Mouse (Mus musculus): Measurements from ENCODE around the gene Pdcd1.
"Not testable (repeated sequence)": the region's sequence is repeated elsewhere in the genome, so short reads cannot be mapped to it uniquely, and the experiment has no call there.

Pdcd1 gene

DNA sequence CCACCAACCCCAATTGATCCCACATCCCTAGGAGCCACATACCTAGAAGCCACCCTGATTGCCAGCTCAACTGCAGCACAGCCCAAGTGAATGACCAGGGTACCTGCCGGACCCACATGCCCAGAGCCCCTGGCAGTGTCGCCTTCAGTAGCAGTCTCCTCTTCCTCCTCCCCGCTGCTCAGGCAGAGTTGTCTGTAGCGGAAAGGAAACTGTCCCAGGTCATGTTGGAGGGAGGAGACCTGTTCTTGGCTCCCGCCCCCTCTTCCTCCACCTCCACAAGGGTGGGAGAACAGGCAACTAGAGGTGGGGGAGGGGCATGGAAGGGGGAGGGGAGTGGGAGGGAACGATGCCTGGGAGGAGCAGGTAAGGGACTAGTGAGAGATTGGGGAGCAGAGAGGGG, at the start of gene Pdcd1:
Pdcd1 (minus strand) TSS at position 181 of the 400 bp plus-strand sequence.
- DNase-seq: no peak

DNA sequence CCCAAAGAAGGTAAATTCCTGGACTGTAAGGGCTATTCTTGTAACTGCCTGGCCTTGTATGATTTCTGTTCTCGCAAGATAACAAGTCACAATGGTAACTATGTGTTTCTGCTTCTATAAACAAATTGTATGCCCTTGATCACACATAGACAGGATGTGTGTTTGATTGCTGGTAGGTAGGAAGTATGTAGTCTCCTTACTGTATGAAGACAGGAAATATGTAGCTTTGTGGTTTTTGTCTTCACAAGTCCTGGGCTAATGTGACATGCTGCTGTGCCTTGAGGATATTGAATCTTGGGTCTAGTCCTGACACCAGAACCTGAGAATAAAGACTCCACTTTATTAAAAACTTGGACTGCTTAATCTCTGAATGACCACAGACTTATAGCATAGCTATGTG, 39.4 kb upstream of the Pdcd1 start:
- DNase-seq: no peak

- DNase-seq: no peak
Observed at GRCm38 (mm10) chr1:94086311-94086898, 34.1 kb upstream of the Pdcd1 start.

DNA sequence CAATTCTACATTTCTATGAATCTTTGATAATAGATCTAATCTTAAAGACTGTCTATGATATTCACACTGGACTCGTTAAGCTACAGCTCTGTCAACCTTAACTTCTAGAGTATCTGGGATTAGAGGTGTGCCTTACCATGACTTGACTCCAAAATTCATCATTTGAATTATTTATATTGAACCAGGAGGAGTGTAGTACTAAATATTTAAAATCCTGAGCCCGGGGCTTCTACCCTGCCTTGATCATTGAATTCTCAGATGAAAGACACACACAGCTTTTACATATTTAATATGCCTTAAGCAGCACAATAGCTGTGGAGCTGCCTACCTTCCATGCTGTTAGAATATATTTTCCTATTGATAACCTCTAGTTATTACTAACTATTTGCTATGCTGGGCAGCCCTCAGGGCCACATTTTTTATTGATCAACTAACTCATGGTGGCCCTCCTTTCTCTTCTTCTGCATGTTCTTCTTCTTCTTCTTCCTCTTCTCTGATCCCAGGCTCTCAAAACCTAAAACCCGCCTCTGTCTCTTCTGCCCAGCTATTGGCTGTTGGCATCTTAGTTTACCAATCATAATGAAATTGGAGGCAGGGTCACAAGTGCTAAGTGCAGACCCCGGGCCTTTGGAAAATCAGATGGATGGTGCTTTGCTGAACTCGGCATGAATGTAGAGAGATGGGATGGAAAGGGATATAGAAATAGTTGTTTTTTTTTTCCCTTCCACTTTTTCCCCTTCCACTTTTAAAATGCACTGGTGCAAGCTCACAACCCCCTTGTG, 33.2 kb upstream of the Pdcd1 start:
- no peak for DNase-seq

DNA sequence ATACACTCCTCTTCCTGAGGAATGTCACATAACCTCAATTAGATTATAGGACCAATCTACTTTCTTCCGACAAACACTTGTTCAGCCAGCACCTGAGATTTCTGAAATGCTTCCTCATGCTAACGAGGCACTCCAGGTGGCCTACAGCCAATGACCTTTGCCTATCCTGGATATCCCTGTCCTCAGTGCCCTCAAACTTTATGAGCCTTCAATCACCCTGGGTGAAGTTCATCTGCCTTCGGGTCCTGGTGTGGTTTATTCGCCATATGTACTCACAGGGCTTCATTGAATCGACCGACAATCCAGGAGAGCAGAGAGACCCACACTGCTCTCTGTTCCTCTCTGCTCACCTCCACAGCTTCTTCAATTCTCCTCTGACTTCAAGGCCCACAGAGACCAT, 29.4 kb upstream of the Pdcd1 start:
- no peak for DNase-seq

DNA sequence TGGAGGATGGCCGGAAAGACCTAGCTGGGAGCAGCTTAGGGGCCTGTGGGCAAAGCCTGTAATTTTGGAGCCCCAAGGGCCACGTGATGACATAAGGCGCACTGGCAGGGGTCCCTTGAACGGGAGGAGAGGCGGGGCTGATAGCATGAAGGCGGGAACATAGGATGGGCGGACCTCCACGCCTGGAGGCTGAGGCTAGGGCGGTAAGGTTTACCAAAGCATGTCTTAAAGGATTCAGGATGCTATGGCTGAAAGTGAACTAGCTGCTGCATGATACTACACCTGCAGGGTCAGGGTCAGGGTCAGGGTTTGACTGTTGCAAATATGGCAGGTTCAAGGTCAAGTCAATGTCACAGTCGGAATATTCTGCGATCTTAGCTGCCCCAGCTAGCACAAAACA, 28.8 kb upstream of the Pdcd1 start:
- DNase-seq: no peak

DNA sequence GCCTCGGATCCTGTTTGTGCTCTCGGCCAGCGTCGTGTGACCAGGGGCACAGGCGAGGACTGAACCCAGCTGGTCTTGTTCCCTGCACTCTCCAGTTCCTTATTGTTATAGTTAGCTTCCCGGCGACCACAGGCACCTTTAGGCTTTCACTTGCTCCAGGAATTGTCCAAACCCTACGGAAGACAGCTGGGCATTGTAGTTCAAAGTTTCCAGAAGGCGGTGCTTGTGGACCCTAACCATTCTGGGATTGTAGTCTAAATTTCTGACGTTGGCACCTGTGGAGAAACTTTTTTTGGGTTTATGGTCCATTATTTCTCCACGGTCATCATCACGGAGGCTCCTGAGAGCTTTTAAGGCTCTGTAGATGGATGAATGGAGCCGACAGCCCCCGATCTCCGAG, 28.4 kb upstream of the Pdcd1 start:
- no peak for DNase-seq

DNA sequence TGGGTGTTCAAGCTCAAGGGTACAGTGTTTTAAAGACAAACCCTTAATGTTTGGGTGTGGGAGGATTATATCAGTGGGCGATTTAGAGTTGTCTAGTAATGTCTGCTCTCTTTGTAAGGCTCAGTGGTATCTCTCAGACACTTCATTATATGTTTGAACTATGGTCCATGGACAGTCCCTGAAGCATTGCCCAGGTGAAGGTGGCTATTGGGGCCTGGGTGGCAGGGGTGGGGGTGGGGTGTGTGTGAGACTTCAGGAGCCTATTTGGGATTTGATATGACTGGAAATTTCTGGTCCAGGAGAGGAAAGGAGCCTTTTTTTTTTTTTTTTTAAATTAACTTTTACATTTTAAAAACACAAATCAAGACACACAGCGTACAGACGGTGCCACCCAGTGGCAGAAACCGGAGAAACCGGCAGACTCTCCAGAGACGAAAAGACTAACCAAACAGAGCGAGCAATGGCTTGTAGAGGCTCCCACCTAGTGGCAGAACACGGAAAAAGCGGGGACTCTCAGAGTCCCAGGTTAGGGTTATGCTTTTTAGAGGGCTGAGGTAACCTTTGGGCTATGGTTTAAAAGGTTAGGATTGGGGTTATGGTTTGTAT, 26.6 kb upstream of the Pdcd1 start:
- DNase-seq: peak; percentile 85

DNA sequence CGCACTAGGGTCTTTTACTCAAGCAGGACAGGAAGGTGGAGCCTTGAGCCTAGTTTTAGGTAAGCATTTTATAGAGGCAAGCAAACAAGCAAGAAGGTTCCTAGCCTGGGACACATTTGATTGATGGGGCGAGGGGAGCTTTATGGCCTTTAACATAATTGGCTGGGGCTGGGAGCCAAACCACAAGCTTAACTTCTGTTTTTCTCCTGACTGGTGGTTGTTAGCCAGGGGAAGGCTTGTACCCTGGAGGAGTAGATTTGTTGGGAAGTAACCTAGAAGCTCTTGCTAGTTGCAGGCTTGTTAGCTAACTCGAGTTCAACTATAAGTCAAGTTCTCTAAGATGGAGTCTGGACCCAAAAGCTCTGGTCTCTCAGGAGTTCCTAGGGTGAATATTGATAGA, 26.0 kb upstream of the Pdcd1 start:
- DNase-seq: no peak

DNA sequence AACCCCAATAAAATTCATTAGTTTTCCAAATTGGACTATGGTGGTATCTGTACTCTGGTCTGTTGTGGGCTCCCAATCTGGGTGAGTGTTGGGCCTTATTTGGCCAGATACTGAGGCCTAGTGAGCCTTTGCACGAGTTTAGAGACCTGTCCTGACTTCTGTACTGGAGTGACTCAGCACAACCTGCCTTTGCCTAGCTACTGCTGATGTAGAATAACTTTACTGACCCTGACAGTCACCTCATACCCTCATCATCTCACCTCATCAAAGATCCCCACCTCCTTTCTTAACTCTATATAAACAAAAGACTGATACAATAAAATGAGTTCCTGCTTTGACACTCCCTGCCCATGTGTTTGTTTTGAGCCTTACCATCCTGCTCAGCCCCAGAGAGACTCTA, 24.3 kb upstream of the Pdcd1 start:
- DNase-seq: no peak

DNA sequence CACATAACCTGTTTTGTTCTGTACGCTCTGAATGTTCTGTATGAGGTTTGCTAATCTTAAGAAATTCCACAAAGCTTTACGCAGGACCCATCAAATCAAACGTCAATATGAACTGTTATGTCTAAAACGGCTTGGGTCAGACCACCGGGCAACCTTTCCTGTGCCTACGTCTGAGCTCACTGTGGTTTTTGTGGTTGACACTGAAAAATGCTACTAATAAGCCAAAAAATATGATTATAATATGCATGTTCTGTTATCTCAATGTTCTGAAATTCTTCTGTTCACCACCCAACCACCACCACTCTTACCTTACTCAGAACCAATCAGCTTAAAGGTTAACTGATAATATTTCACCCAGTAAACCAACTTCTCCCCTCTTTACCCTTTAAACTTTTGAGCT, 22.4 kb upstream of the Pdcd1 start:
- DNase-seq: no peak

GRCm38 (mm10) chr1:94058281-94058680, 5.9 kb upstream of the Pdcd1 start:
- not testable (repeated sequence) for DNase-seq

DNA sequence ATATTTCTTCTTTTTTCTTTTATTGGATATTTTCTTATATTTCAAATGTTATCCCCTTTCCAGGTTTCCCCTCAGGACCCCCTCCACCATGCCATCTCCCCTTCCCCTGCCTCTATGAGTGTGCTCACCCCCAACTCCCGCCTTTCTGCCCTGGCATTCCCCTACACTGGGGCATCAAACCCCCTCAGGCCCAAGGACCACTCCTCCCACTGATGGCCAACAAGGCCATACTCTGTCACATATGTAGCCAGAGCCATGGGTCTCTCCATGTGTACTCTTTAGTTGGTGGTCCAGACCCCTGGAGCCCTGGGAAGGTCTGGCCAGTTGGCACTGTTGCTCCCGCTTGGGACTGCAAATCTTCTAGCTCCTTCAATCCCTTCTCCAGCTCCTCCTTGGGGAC, 5.0 kb upstream of the Pdcd1 start:
- no peak for DNase-seq

DNA sequence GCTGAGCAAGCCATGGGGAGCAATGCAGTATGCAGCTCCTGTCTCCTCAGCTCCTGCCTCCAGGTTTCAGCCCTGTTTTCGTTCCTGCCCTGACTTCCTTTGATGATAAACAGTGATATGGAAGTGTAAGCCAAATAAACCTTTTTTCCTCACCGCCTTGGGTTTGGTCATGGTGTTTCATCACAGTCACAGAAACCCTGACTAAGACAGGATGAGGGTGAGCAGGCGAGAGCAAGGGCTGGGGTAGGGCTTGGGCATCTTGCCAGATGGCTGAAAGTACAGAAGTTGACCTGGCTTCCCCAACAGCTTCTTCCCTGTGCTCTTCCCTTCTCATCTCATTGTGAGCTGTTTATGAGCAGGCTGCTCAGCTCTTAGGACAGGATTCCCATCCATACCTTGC, 3.6 kb upstream of the Pdcd1 start:
- no peak for DNase-seq

DNA sequence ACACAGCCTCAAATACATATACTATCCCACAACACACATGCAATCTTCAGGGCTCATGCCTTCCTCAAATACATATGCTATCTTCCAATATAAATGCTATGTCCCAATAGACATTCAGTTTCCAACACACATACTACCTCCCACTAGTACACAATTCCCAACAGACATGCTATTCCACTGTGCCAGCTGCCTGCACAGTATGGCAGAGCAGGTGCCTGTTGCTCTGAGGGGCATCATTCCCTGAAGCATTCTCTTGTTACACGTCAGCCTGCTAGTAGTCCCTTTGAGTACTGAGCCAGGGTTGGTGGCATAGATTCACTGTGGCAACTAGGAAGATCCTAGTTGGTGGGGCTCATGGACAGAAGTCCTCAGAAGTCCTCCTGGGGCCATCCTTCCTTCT, 2.1 kb upstream of the Pdcd1 start:
- DNase-seq: no peak

DNA sequence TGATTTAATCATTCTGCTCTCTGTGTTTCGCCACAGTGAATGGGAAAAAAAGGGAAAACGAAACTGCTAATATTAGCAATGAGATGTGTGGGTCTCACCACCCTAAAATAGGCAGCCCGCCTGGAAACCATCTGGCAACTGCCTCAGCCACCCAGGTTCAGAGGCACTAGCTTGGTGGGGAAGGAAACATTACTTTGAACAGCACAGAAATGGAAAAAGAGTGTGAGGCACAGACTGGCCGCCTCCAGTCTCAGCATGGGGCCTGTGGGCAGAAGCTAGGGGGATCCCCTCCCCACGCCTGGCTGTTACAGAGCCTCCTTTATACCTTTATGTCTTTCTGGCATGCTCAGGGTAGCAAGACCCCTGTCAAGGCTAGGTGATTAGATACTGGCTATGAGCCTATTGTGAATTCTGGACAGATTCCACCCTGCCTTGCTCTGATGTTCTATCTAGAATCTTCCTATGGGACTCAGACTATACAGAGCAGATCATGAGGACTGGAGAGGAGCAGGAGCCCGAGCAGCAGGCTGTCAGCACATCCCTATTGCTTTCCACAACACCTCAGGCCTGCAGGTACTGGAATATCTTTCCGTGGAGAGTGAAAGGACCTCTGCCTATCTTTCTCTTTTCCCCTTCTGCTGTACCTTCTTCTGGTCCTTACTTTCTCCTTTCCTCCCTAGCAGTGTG, 1.3 kb upstream of the Pdcd1 start:
- no peak for DNase-seq

GRCm38 (mm10) chr1:94051104-94051503, 1.2 kb downstream of the Pdcd1 start:
- no peak for DNase-seq

DNA sequence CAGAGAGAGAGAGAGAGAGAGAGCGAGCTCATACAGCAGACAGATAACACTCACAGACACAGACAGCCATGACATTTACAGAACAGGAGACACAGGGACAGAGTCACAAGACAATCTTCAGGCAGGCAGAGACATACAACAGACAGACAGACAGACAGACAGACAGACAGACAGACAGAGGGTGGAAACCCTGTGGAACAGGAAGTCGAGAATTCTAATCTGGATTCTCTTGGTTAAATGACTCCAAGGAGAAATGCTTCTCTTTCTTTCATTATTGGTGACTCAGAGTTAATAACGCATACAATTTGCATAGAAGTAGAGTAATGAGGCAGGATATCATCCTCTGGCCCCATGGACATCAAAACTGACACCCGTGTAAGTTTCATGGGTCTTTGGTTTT, 5.8 kb downstream of the Pdcd1 start:
- no peak for DNase-seq

DNA sequence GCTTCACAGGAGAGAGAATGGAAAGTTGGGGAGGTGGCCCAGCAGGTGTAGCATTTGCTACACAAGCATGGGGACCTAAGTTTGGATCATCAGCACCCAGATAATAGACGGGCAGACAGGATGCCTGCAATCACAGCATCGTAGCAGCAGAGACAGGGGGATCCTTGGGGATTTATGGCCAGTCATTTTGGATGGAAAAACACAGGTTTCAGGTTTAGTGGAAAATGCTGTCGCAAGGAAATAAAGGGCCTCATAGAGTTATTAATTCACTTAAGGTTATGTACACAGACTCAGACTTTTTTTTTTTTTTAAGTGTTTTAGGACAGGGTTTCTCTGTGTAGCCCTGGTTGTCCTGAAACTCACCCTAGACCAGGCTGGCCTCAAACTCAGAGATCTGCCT, 6.8 kb downstream of the Pdcd1 start:
- DNase-seq: no peak

GRCm38 (mm10) chr1:94040391-94040790, 12.0 kb downstream of the Pdcd1 start:
- DNase-seq: no peak

GRCm38 (mm10) chr1:94034984-94035743, 17.2 kb downstream of the Pdcd1 start:
- peak; percentile 78 for DNase-seq

DNA sequence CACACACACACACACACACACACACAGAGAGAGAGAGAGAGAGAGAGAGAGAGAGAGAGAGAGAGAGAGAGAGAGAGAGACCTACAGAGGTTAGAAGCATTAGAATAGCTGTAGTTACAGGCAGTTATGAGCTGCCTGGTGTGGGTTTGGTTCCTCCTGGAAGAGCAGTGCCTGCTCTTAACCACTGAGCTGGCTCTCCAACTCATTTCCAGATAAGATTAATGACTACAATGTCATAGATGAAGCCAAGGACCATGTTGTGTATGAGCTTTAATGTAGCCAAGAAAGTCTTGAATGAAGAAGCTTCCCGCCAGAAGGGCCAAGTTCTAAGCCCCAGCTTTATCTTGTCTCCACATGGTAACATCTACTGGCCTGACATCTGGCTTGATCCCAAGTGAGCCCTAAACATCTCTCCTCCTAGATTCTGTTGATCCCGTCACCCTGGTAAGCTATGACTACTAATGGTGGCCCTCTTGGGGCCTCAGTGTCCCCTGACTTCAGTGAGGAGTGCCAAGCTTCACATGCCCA, 19.2 kb downstream of the Pdcd1 start:
- no peak for DNase-seq

- DNase-seq: no peak
Observed at GRCm38 (mm10) chr1:94028741-94029140, 23.6 kb downstream of the Pdcd1 start.

All from lung, postnatal 14 days (tissue).